Mouse (Mus musculus) heart, postnatal 14 days (tissue): ENCODE measurements at regions not wholly inside any gene's neighbourhood (a gene's known extent, or its start where the extent isn't known, plus 50 kb on each side); places are given as distances from the start of the nearest gene placed in this dataset.

Experiments
- DNase-seq, 2 experiments: peaks; one replicate each; pipeline ENCODE4 v3.0.0; 2021 to 2022
- intact Hi-C: fragments of 180-260 bp; cut with DNase I; formaldehyde crosslinking; loops from one replicate; pipeline ENCODE4 v1.15.1; 2025

DNA sequence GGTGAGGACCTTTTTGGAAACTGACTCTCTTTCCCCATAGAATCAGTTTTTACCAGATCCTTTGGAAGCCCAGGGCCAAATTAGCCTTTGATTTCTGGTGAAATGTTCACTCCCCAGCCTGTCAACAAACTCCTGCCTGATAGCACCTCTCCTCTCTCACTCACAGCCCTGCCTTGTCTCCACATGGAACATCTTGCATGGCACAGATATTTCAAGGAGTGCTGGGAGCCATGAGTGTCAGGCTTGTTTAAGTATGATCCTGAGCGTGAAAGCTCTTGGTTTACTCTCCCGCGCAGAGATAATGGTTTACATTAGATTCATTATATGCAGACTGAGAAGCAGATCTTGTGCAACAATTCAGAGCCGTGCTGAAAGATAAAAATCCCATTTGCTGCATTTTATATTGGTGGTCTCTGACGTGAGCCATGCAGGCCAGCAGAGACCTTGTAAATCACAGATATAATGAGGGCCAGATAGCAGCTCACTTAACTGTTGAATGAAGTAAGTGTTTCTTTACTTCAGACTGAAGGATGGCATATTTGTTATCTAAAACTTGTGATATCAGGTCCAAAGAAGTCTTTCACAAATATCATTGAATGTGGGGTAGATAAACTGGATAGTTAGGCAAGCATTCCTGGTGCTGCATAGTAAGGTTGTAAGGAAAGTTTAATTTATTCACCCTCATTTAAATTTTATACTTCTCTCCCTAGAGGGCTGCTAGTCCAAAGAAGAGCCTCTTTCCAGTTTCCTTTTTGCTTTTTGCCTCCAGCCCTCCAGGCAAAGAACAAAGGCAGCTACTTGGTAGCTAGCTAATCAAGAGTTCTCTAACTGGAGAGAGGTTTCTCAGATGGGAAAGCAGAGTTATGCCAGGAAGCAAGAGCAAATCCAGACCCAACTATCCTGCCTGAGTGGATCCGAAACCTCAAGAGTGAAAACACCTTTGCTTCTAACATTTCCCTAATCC is 81.8 kb downstream of the Tbx18 start:
- DNase-seq: no peak
- intact Hi-C loops: no loop called here

DNA sequence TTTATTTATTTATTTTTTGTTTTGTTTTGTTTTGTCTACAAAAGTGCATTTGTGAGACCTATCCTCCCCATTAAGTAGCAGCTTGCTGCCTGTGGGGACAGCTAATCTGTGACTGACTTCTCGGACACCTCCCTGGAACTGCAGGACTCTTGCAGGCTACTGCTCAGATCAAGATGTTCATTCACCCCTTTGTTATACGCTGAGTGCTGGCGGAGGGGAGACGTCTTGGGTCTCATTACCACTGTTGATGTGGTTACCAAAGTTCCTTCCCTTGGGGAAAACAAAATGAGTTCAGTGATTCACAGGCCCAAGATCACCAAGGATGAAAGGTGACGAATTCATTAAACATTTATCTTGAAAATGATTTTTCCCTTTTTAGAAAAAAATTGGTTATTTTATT is 82.7 kb downstream of the Tbx18 start:
- no peak for DNase-seq
- intact Hi-C loops: no loop called here

DNA sequence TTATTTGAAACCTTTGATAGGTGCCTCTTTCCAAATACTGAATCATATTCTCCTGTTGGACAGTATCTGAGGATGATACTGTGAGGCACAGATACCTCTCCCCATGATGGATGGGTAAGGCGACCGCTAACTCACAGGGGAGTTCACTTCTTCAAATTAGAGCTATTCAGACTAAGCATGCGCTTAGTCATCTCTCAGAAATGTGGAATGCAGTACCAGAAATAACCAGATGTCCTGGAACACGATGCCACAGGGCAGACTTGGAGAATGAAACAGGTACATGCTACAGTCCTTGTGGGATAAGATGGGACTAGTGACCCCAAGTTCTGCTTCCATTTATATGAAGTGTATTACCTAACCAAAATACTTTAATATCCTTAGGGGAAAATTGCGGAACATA is 86.0 kb downstream of the Tbx18 start:
- intact Hi-C loops: no loop called here
- no peak for DNase-seq

DNA sequence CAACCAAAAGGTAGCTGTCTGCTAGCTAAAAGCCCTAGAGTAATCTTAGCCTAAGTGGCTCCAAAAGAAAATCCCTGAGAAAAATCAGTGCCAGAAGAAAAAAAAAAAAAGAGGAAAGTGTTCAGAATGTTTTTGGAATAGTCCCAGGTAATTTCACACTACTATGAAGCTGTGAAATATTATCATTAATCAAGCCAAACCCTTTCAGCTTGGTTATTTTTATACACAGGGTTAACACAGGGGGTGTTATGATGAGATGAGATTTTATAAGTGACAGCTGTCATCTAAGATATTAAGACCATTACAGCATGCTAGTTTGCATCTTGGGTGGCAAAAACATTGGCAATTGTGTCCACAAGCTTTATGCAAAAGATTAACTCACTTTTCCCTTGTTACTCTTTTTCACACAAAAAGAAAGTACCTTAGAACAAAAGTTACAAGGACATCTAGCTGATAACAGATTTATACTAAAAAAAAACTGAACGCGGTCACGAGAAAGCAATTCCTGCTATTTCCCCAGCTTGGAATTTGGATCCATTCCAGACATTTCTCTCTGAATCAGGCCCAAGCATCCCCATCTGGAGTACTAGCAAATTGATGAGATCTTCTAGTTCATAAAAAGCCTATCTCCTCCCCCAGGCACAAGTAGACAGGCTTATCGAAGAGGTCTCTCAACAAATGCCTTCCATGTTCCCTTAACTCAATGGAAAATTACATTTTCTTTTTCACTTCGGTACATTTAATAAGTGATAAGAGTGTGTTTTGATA is 97.0 kb downstream of the Tbx18 start:
- intact Hi-C loops: no loop called here
- peak in 1 of 2 experiments; percentile 6 for DNase-seq

DNA sequence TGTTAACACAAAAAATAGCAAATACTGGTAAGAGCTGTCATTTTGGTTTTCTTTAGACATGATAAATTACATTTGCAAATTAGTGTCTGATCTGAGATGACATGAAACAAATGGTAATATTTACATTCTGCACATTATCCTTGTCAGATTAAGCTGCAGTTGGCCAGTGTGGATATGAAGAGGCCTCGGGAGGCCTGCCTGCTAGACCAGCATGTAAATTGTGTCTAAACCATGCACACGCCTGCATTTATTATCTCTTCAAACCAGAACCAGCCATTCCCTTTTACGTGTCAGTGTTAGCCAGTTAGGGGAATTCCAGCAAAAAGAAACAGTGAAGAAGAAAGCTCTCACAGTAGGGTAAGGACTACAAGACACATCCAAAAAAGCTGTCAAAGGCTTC is 104.6 kb downstream of the Tbx18 start:
- intact Hi-C loops: no loop called here
- DNase-seq: no peak

DNA sequence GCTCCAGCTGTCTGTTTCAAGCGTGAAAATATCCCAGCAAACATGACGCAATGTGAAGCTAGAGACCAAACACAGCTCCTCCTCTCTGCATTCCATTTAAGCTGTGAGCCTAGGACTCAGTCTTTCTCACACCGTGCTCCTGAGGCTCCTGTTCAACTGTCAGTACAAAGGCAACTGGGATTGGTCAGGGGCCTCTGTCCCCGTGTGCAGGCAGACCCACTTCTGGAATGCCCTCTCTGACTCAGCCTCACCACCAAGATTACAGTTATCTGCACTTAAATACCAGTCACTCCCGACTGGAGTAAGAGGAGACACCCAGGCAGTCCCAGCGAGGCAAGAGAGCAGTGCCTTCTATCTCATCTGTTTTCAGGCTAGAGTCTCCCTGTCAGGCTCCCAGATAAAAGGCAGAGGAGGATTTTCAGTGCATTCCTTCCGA is 112.8 kb downstream of the Tbx18 start:
- DNase-seq: peak; percentile 3 to 6
- intact Hi-C loops: no loop called here

DNA sequence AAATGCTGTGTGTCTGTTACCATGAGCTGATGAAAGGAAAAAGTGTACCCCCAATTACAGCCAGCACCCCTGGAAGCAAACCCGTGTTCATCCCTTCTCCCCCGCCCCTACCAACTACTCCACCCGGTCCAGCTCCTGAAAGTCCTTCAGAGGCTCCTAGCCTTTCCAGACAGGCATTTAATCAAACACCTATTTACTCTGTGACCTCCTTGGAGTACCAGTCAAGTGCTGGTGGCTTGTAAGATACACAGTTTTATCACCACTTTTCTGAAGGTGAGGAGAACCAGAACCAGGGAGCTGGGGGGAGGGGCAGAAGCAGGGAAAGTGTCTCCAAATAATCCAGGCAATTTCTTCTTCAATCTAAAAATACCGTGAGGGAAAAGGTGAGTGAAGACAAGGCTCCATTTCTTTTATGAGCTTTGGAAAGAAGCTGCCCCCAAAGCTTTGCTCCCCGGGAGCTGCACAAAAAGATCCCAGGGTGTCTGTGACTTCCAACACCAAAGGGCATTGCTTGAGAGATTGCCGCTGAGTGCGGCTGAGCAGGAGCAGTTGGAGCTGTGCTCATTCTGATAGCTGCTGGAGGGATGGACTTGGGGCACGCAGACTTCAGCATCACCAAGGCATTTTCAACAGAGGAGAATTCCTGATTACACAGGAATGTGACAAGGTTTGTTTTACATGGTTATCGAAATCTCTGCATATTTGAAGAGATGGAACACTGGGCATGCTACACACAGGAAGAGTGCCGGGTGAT is 123.0 kb downstream of the Tbx18 start:
- intact Hi-C loops: no loop called here
- no peak for DNase-seq

DNA sequence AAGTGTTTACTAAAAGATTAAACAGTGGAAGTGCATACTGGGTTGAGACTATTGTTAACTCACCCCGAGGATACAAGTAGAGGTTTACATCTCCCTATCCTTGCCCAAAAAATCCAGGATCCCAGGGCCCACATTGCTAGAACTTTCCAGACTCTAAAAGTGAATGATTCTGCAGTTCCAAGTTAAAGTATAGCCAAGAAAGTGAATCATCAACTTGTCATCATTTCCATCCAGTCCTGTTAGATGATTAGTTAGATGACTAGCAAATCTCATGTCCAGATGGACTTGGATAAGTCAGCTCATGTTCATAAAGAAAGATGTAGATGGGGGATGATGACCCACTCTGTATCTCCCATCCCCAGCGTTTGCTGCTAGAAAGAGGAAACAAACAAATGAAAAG is 155.5 kb downstream of the Tbx18 start:
- intact Hi-C loops: no loop called here
- no peak for DNase-seq

DNA sequence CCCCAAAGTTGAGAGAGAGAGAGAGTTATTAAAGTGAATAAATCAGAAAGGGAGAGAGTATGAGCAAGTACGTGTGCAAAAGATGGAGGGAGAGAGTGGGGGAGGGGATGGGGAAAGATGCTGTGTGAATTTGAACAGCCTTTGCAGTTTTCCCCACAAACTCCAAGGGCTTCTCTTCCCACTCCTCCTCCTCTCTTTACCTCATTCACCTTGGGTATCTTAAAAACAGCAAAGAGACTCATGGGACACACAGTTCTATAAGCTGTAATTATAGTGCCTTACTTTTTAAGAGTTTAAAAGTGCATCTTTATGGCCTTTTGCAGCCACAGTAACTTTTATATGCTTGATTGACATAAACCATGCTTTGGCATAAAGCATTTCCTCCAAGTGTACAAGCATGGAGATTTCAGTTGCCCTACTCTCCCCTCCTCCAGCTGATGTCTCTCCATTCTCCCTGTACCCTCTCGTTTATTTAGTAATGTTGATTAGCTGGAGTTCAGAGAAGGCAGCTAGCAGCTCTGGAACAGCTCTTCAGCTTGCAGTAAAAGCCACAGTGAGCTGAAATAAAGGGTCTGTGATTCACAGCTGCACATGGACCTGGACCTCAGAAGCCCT is 156.7 kb downstream of the Tbx18 start:
- no peak for DNase-seq
- intact Hi-C loops: no loop called here

DNA sequence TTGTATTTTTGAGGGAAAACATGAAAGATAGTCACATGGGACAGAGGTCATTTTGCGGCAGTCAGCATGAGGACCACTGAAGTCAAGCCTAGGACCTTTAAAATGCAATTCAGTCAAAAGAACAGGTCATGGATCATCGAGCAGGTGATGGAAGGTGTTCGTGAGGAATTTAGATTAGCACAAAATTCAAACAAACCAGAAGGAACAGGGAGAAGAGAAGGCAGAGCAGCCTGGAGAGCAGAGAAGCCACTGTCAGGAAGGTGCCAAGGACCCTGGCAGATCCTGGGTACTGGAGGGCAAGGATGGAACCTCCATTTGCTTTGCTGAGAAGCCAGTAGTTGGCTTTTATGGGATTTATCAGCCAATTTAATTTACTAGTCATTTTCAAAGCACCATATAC is 167.8 kb downstream of the Tbx18 start:
- no peak for DNase-seq
- intact Hi-C loops: no loop called here

DNA sequence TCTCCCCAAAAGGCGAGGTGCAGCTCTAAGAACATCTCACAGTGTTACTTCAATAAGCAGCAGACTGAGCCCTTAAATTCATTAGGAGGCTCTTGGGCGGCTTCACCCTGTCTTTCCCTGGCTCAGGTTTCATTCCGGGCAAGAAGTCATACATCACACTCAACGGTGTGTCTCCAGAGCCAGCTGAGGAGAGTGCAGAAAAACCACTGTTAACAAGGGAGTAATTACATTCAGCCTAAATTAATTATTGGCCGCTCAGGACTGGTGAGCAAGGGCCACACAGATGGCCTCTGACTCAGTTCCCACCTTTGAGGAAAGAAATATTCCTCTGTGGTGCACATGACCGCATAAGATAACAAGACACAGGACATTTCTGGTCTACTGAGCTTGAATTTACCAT is 168.3 kb downstream of the Tbx18 start:
- intact Hi-C loops: no loop called here
- DNase-seq: no peak

DNA sequence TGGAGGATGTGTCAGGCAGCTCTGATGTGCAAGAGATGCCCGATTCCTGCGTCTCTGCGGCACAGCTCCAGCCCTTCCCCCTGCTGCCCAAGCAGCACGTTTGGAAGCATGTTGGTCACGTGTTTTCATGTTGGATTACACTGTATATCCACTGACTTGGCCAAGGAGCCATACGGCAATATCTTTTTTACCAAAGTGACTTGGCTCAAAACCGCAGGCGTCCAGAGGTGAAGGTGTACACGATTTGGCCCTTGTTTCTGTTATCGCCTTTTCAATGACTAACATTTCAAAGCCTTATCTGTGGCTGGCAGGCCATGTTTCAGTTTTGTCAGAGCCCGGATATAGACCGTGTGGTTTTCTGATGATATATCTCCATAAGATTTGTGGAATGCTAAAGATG is 173.2 kb downstream of the Tbx18 start:
- intact Hi-C loops: no loop called here
- peak; percentile 2 to 6 for DNase-seq

DNA sequence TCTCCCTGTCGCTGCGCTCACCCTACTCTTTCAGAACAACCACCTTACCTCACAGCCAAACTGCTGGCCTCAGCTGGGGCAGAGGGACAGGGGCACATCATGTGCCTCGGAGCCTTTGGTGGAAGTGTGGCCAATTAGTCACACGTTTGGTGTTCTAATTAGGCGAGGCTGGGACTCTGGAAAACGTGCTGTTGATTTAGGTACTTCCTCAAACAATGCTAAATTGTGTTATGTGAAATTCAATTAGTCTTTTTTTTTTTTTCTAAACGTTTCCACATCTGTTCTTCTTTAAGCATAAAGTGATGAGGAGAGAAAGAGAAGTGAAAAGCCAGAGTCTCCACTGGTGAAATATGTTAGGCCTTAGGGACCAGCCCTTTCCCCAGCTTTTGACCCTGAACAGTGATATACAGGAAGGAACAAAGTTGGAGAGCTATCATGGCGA is 174.1 kb downstream of the Tbx18 start:
- DNase-seq: no peak
- intact Hi-C loops: no loop called here

DNA sequence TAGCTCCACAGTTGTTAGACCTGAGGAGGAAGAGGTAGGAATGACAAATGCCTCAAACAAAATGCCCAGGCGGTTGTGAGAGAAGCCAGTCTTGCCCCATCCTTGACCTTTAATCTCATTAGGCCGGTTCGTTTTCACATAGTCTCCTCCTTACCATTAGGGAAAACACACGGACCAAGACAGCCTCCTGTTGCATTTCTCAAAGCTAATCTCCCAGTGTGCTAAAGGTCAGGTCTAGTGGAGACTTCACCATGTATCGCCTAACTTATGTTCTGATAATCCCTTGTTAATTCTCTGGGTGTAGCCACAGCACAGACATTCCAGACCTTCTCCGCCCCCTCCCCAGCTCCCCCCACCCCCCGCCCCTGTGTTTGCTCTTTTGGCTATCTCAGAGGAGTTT is 174.5 kb downstream of the Tbx18 start:
- no peak for DNase-seq
- intact Hi-C loops: no loop called here

DNA sequence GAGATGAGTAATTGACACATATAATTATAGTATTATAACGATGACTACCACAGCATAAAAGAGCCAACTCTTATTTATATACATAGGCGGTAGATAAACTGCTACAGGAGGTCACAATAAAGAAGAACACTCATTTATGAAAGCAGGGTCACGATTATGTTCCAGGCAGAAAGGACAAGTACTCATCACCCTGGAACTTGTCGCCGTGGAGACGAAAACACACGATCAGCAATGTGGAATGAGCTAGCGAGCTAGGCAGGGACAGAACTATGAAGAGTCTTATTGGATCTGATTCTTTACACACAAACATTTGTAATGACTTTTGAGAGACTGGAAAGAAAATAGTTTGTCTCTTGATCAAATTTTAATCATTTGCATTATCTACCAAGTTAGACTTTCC is 197.9 kb downstream of the Tbx18 start:
- intact Hi-C loops: no loop called here
- no peak for DNase-seq

DNA sequence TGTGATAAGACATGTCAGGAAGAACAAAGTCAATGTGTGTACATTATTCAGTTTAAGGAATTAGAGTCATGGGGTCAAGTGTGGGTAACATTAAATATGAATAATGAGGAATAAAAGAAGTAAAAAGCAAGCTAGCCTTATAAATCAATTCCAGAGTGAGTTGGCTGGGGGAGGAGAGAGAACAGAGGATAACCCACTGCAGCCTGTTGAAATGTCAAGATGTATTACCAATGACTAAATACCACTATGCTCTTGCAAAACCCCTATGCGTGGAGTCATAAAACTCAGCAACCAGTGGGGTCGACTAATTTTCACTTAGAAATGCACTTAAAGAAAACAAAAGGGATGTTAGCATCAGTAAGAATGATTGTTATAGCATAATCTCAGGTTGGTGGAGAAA is 201.2 kb downstream of the Tbx18 start:
- intact Hi-C loops: no loop called here
- DNase-seq: no peak

DNA sequence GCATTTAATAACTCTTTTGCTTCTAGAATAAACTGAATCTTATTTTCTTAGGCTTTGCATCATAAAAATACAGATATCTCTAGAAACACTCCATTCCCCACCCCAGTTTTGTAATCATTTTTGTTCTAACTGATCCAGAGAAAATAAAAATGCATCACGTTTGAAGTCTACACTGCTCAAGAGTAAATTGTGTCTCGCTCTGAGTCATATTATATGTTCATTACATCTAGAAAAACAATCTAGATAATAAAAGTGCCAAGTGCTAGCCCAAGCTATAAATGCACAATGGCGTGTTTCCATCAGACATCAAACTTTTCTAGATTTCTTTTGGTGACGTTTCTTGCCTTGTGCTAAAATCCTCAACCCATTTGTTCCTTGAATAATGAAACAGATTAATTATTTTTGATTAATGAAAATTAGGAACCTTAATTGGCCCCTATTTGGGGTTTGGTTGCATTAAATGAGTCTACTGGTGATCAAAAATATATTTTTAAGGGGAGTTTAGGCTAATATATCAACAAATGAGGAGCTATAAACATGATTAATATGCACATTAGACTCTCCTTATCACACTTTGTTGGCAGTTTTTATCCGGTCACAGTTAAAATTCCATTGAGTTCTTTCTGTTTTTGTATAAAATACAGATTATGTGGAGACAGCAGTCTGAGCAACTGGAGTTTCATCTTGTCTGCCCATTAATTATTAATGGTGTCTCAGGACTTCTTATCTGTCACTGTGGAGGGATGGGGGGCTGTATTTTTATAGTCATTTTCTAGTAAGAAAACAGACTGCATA is 206.0 kb downstream of the Tbx18 start:
- intact Hi-C loops: no loop called here

DNA sequence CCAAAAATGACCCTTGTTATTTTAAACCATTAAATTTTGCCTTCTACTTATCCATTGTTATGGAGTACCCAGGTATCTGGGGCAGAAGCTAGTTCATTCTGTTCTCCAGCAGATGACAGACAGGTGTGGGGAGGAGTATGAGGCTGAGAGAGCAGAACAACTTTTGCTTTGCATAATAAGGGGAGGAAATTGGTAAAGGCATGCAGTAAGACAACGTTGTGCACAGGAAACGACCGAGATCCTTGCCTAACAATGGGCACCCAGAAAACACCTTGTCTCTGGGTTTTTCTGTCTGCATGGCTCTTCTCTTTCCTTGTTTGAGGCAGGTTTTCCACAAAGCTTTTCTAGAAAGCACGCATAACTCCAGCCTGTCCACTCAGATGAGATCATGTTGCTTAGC is 220.4 kb downstream of the Tbx18 start:
- intact Hi-C loops: no loop called here
- no peak for DNase-seq

More for the DNA sequence above, 206.0 kb downstream of the Tbx18 start:
- DNase-seq: no peak

DNA sequence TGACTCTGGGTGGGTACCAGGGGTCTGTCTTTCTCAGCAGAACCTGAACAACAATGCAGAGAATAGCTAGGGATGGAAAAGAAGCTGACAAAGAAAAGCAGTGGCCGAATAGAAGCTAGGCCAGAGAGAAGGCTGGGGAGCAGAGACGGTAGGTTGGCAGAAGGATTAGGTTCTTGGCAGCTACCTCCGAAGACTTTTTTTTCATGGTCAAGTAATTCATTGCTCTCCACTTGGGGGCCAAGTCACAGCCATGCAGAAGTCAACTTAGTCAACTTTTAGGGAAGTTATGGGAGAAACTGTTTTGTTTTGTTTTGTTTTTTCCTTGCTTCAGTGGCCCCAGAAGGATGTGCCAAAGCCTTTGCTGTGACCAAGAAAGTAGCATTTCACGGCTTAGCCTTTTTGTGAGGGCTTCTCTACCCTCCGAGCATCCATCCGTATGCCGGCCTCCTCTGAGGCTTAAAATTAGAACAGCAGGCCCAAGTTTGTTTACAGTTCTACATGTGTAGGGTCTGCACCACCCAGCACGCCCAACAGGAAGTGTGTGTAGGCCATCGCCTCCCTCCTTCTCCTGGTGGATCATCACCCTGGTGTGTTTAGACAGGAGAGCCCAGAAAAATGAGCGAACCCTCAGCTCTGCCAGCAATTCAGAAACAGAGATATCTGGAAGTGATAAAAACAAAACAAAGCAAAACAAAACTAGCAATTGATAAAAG is 226.2 kb downstream of the Tbx18 start:
- DNase-seq: no peak
- intact Hi-C loops: no loop called here
